ENCODE assay signal across 17 mouse cellular contexts in genomic region chr11:82406358-82407221, GRCm38 (mm10). TPM values are rescaled to one million over a fixed set of nuclear protein-coding genes. Genes with fewer than 3 reads are reported as not detected.
DNase-seq lines count a peak whose midpoint lies in the region; ATAC-seq lines count a peak whose summit lies in the region.
"Had no signal": no experiment of that assay in that cellular context is flagged by ENCODE, and none has a peak within 500 bp of the region (broad histone marks: within the 10 kb centered on the region; RNA-seq: fewer than 3 reads in every experiment).

No protein-coding gene starts in this region.

- no peaks in the 10 kb centered on the region for H3K27me3 ChIP-seq in intestine, embryonic 14.5 days (replicated peaks; ENCODE audit: control insufficient read depth, insufficient read depth, low read length)
- no peaks in the 10 kb centered on the region for H3K27me3 ChIP-seq in intestine, embryonic 16.5 days (replicated peaks; ENCODE audit: control insufficient read depth, insufficient read depth, low read length)
- H3K27me3 ChIP-seq in embryonic facial prominence, embryonic 11.5 days (ENCODE audit: control insufficient read depth, insufficient read depth, low read length) = no peaks in the 10 kb centered on the region
- H3K27me3 ChIP-seq in kidney, embryonic 15.5 days = peaks cover 17% of the 10 kb centered on the region; the same call in 1 of the 2 replicates
- H3K27me3 ChIP-seq in neural tube, embryonic 13.5 days = no peaks in the 10 kb centered on the region
- H3K27me3 ChIP-seq in forebrain, embryonic 11.5 days (ENCODE audit: control insufficient read depth, insufficient read depth, low read length) = no peaks in the 10 kb centered on the region
- H3K27me3 ChIP-seq: limb, embryonic 15.5 days had no signal

- H3K9ac ChIP-seq in intestine, embryonic 14.5 days (ENCODE audit: low read length) = no peak overlapping the region
- no peak overlapping the region for H3K9ac ChIP-seq in intestine, embryonic 16.5 days (ENCODE audit: low read depth, low read length)
- no peak overlapping the region for H3K9ac ChIP-seq in embryonic facial prominence, embryonic 11.5 days (replicated peaks; ENCODE audit: low read length)
- H3K9ac ChIP-seq in kidney, embryonic 15.5 days = no peak overlapping the region
- H3K9ac ChIP-seq in neural tube, embryonic 13.5 days = no peak overlapping the region
- H3K9ac ChIP-seq in forebrain, embryonic 11.5 days (ENCODE audit: low read length) = no peak overlapping the region
- H3K9ac ChIP-seq: heart, embryonic 15.5 days; limb, embryonic 15.5 days had no signal

- peaks cover 9% of the 10 kb centered on the region for H3K4me1 ChIP-seq in intestine, embryonic 14.5 days (replicated peaks; ENCODE audit: control insufficient read depth, insufficient read depth, low read length)
- H3K4me1 ChIP-seq in intestine, embryonic 16.5 days (ENCODE audit: control insufficient read depth, insufficient read depth, low read length) = 0 out of 2 replicates have a peak, but pooled peaks cover 2% of the 10 kb centered on the region
- no peaks in the 10 kb centered on the region for H3K4me1 ChIP-seq in embryonic facial prominence, embryonic 11.5 days (ENCODE audit: control insufficient read depth, insufficient read depth, low read length)
- peaks cover 18% of the 10 kb centered on the region for H3K4me1 ChIP-seq in kidney, embryonic 15.5 days
- H3K4me1 ChIP-seq in neural tube, embryonic 13.5 days (replicated peaks) = peaks cover 48% of the 10 kb centered on the region
- H3K4me1 ChIP-seq in forebrain, embryonic 11.5 days (replicated peaks; ENCODE audit: control insufficient read depth, insufficient read depth, low read length) = peaks cover 2% of the 10 kb centered on the region; the same call in 1 of the 2 replicates
- H3K4me1 ChIP-seq: heart, embryonic 15.5 days had no signal

- 0 out of 2 replicates have a peak, but pooled peaks have one; percentile 43 for ATAC-seq in intestine, embryonic 14.5 days (replicated peaks; ENCODE audit: low FRiP score, low TSS enrichment, low read depth)
- no peak for ATAC-seq in intestine, embryonic 16.5 days
- peak; percentile 79 for ATAC-seq in embryonic facial prominence, embryonic 11.5 days (replicated peaks; ENCODE audit: insufficient number of reproducible peaks, low FRiP score, low TSS enrichment, low read depth)
- peak; percentile 50 for ATAC-seq in kidney, embryonic 15.5 days (replicated peaks; ENCODE audit: low FRiP score)
- ATAC-seq in neural tube, embryonic 13.5 days (ENCODE audit: low read depth) = no peak
- no peak for ATAC-seq in forebrain, embryonic 11.5 days (replicated peaks; ENCODE audit: low FRiP score)
- ATAC-seq: intestine, postnatal 0 days; lung, postnatal 0 days had no signal

- WGBS in intestine, embryonic 14.5 days = 42% methylated on average over 11 of the region's 11 CpGs
- WGBS in intestine, embryonic 16.5 days = 40% methylated on average over 11 of the region's 11 CpGs
- 15% methylated on average over 11 of the region's 11 CpGs for WGBS in embryonic facial prominence, embryonic 11.5 days
- 36% methylated on average over 11 of the region's 11 CpGs for WGBS in kidney, embryonic 15.5 days
- 23% methylated on average over 11 of the region's 11 CpGs for WGBS in neural tube, embryonic 13.5 days
- WGBS in forebrain, embryonic 11.5 days = 24% methylated on average over 11 of the region's 11 CpGs

- H3K4me3 ChIP-seq in intestine, embryonic 14.5 days (ENCODE audit: low read depth, low read length) = no peak overlapping the region
- no peak overlapping the region for H3K4me3 ChIP-seq in intestine, embryonic 16.5 days (ENCODE audit: low read length)
- H3K4me3 ChIP-seq in embryonic facial prominence, embryonic 11.5 days (ENCODE audit: low read depth, low read length) = no peak overlapping the region
- H3K4me3 ChIP-seq in kidney, embryonic 15.5 days (replicated peaks) = no peak overlapping the region
- no peak overlapping the region for H3K4me3 ChIP-seq in neural tube, embryonic 13.5 days
- no peak overlapping the region for H3K4me3 ChIP-seq in forebrain, embryonic 11.5 days (ENCODE audit: low read depth, low read length)
- H3K4me3 ChIP-seq: erythroblast, embryonic 14.5 days; gastrocnemius, adult 2 months; heart, embryonic 15.5 days; left cerebral cortex, adult 2 months; limb, embryonic 15.5 days had no signal

- no peak overlapping the region for H3K27ac ChIP-seq in intestine, embryonic 14.5 days (ENCODE audit: low read depth)
- no peak overlapping the region for H3K27ac ChIP-seq in intestine, embryonic 16.5 days (ENCODE audit: low read length)
- no peak overlapping the region for H3K27ac ChIP-seq in embryonic facial prominence, embryonic 11.5 days (replicated peaks; ENCODE audit: low read depth, low read length)
- 0 out of 2 replicates have a peak overlapping the region, but pooled peaks have one; percentile 48 for H3K27ac ChIP-seq in kidney, embryonic 15.5 days
- 0 out of 2 replicates have a peak overlapping the region, but pooled peaks have one; percentile 28 for H3K27ac ChIP-seq in neural tube, embryonic 13.5 days (replicated peaks)
- H3K27ac ChIP-seq in forebrain, embryonic 11.5 days (ENCODE audit: low read depth, low read length) = no peak overlapping the region
- H3K27ac ChIP-seq: gastrocnemius, adult 2 months; heart, embryonic 15.5 days; left cerebral cortex, adult 2 months; limb, embryonic 15.5 days had no signal

- DNase-seq in intestine, embryonic 14.5 days (ENCODE audit: low spot score) = no peak
- DNase-seq in embryonic facial prominence, embryonic 11.5 days (ENCODE audit: low spot score) = no peak
- DNase-seq in forebrain, embryonic 11.5 days (ENCODE audit: low spot score) = no peak
- no peak for DNase-seq in frontal cortex, adult 2 months (ENCODE audit: extremely low spot score in 1 of 2, low spot score in 1 of 2)
- no peak for DNase-seq in spleen, postnatal 36 days (ENCODE audit: low spot score in 2 of 2)
- DNase-seq: cerebellum, postnatal 10 days; gastrocnemius, adult 2 months; thymus, postnatal 25 days had no signal

- no peaks in the 10 kb centered on the region for H3K9me3 ChIP-seq in intestine, embryonic 14.5 days (ENCODE audit: control insufficient read depth, low read length)
- H3K9me3 ChIP-seq in intestine, embryonic 16.5 days (ENCODE audit: control insufficient read depth, low read length) = no peaks in the 10 kb centered on the region
- no peaks in the 10 kb centered on the region for H3K9me3 ChIP-seq in embryonic facial prominence, embryonic 11.5 days (replicated peaks; ENCODE audit: control insufficient read depth, low read length)
- no peaks in the 10 kb centered on the region for H3K9me3 ChIP-seq in kidney, embryonic 15.5 days (replicated peaks)
- no peaks in the 10 kb centered on the region for H3K9me3 ChIP-seq in neural tube, embryonic 13.5 days
- H3K9me3 ChIP-seq in forebrain, embryonic 11.5 days (ENCODE audit: control insufficient read depth, low read length) = no peaks in the 10 kb centered on the region
- H3K9me3 ChIP-seq: heart, embryonic 15.5 days; limb, embryonic 15.5 days had no signal

- no peak overlapping the region for H3K4me2 ChIP-seq in intestine, embryonic 14.5 days (ENCODE audit: low read length)
- H3K4me2 ChIP-seq in intestine, embryonic 16.5 days (ENCODE audit: low read depth, low read length) = no peak overlapping the region
- H3K4me2 ChIP-seq in embryonic facial prominence, embryonic 11.5 days (ENCODE audit: low read depth, low read length) = no peak overlapping the region
- H3K4me2 ChIP-seq in kidney, embryonic 15.5 days = no peak overlapping the region
- no peak overlapping the region for H3K4me2 ChIP-seq in neural tube, embryonic 13.5 days
- no peak overlapping the region for H3K4me2 ChIP-seq in forebrain, embryonic 11.5 days (ENCODE audit: low read depth, low read length, severe bottlenecking)
- H3K4me2 ChIP-seq: heart, embryonic 15.5 days; limb, embryonic 15.5 days had no signal

- no peaks in the 10 kb centered on the region for H3K36me3 ChIP-seq in intestine, embryonic 14.5 days (ENCODE audit: control insufficient read depth, insufficient read depth, low read length)
- H3K36me3 ChIP-seq in intestine, embryonic 16.5 days (ENCODE audit: control insufficient read depth, insufficient read depth, low read length) = no peaks in the 10 kb centered on the region
- no peaks in the 10 kb centered on the region for H3K36me3 ChIP-seq in embryonic facial prominence, embryonic 11.5 days (replicated peaks; ENCODE audit: control insufficient read depth, insufficient read depth, low read depth, low read length)
- H3K36me3 ChIP-seq in kidney, embryonic 15.5 days = no peaks in the 10 kb centered on the region
- H3K36me3 ChIP-seq in neural tube, embryonic 13.5 days = no peaks in the 10 kb centered on the region
- H3K36me3 ChIP-seq in forebrain, embryonic 11.5 days (ENCODE audit: control insufficient read depth, insufficient read depth, low read length) = no peaks in the 10 kb centered on the region
- H3K36me3 ChIP-seq: heart, embryonic 15.5 days; limb, embryonic 15.5 days had no signal

RNA-seq across cellular contexts. Expression of gene Tmem132e, which starts 17.9 kb away (rescaled TPM):
- 1.3 TPM in 2 replicates for polyA plus RNA-seq in intestine, embryonic 14.5 days (2014; fragmentation: Nextera tagmentation; extraction: Ambion mirVana)
- 0.37 and 0.46 TPM in 2 replicates for polyA plus RNA-seq in intestine, embryonic 16.5 days (2015; fragmentation: Nextera tagmentation; extraction: Ambion mirVana)
- polyA plus RNA-seq in embryonic facial prominence, embryonic 11.5 days (2014; fragmentation: Nextera tagmentation; extraction: Ambion mirVana) = 0.97 and 1.0 TPM in 2 replicates
- polyA plus RNA-seq in kidney, embryonic 15.5 days (2015; fragmentation: Nextera tagmentation; extraction: Ambion mirVana) = 0.18 and 0.40 TPM in 2 replicates
- polyA plus RNA-seq in neural tube, embryonic 13.5 days (2015; fragmentation: Nextera tagmentation; extraction: Ambion mirVana) = 4.5 and 5.1 TPM in 2 replicates
- 0.55 and 0.84 TPM in 2 replicates for polyA plus RNA-seq in forebrain, embryonic 11.5 days (2014; fragmentation: Nextera tagmentation; extraction: Ambion mirVana)
- polyA plus RNA-seq in frontal cortex, adult 2 months (2012; rRNA removed) = 8.6 and 9.9 TPM in 2 replicates
- polyA plus RNA-seq: erythroblast, embryonic 14.5 days; lung, postnatal 0 days had no signal

Comparison
In these comparisons a context has a peak if more than half of its experiments do, and no peak if none do; other contexts are left out.
1. ATAC-seq: peak in intestine, embryonic 14.5 days (single experiment), embryonic facial prominence, embryonic 11.5 days (single experiment) and kidney, embryonic 15.5 days (single experiment); none in intestine, embryonic 16.5 days (single experiment), neural tube, embryonic 13.5 days (single experiment) and forebrain, embryonic 11.5 days (single experiment).
2. H3K27ac ChIP-seq: peak in kidney, embryonic 15.5 days (single experiment) and neural tube, embryonic 13.5 days (single experiment); none in intestine, embryonic 14.5 days (single experiment), intestine, embryonic 16.5 days (single experiment), embryonic facial prominence, embryonic 11.5 days (single experiment) and forebrain, embryonic 11.5 days (single experiment).